Mouse (Mus musculus) midbrain, embryonic 13.5 days (tissue): Measurements from ENCODE around the gene Crb1. TPM values are rescaled to one million over a fixed set of nuclear protein-coding genes. Genes with fewer than 3 reads are reported as not detected.

Experiments
- polyA plus RNA-seq: library from polyadenylated mRNA; unstranded; fragments of >200 nt; fragmentation: Nextera tagmentation; extraction: Ambion mirVana; gene quantifications from 2 replicates; pipeline ENCODE4 v1.2.1, GENCODE M21; 2015

Crb1 gene
- polyA plus RNA-seq, 1 experiment from 2014 or later: 3.1 TPM

Other genes with a start within 250 kb of the Crb1 start
- gene Zbtb41, start 45.2 kb upstream of the Crb1 start, polyA plus RNA-seq: 17.3 and 19.4 TPM in 2 replicates
- gene Aspm, start 77.7 kb upstream of the Crb1 start, polyA plus RNA-seq: 8.7 and 9.8 TPM in 2 replicates
- not detected in 2 replicates for gene F13b, start 124.6 kb upstream of the Crb1 start, polyA plus RNA-seq
- gene Cfhr1, start 183.2 kb upstream of the Crb1 start, polyA plus RNA-seq: not detected in 2 replicates